Mouse (Mus musculus): ENCODE measurements around the gene Ifna1.

DNA sequence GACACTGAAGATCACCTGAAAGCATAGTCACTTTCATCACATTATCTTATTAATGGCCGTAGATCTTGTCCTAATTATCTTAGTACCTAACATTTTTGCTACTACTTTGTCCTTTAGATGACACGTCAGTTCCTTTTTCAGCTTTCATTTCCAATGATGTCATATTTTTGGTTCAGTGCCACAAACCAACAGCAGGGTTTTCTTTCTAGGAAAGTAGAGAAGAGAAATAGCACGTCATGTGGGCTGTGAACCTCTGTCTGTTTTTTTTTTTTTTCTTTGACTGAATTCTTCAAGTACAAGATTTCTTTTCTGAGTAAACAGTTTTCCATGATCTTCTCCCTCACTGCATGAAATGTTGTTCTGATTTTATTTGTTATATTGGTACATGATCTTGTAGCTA is 9.8 kb upstream of the Ifna1 start:
- TF ChIP-seq CTCF (IDR thresholded peaks at IDR 0.05; ENCODE audit: control insufficient read depth, insufficient read depth, insufficient replicate concordance, low read depth, low read length) = no peak
- TF ChIP-seq POLR2A (IDR thresholded peaks at IDR 0.05; ENCODE audit: control insufficient read depth, low read depth, low read length) = no peak

Measured in testis, adult 2 months (tissue).